In the genomic region with DNA sequence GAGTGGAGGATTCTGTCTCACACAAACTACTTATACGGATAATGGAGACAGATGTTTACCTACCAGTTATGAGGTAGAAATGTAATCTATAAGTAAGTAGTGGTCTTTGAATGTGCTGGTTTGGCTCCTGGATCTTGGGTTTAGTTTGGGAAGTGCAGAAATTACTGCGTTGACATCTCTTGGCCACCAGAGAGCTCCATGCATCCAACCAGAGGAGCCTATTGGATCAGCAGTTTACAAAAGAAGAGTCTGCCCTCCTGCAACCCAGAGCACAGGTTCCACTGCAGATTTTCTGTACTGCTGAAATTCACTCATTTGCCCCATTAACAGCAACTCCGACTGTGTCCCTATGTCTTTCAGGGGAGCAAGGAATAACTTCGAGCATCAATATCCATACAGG, we compare ENCODE assay signal across 11 mouse cellular contexts.
DNase-seq lines count a peak whose midpoint lies in the region; ATAC-seq and TF ChIP-seq lines count a peak whose summit lies in the region.
"Had no signal": no experiment of that assay in that cellular context is flagged by ENCODE, and none has a peak within 500 bp of the region (broad histone marks: within the 10 kb centered on the region; RNA-seq: fewer than 3 reads in every experiment).

No protein-coding gene starts in this region.

- no peak for TF ChIP-seq POLR2A in cortical plate, adult 2 months (IDR thresholded peaks at IDR 0.05; ENCODE audit: extremely low read depth, insufficient read depth, low read length)

- no peak for ATAC-seq in Patski

- intact Hi-C loops in left cerebral cortex, postnatal 25 days (cut with DNase I) = loop anchor here (2.0 to 5.0 kb wide), 2 partner anchors 190 to 311 kb away; a partner anchor contains a TSS

- H3K4me1 ChIP-seq in cortical plate, adult 2 months (ENCODE audit: control insufficient read depth, insufficient read depth, low read length) = no peaks in the 10 kb centered on the region
- H3K4me1 ChIP-seq: heart, embryonic 15.5 days; limb, embryonic 15.5 days had no signal

- CTCF ChIA-PET in Patski (lab: Charles Lee) = interaction anchor here (1.2 to 1.4 kb wide), 3 partner anchors 10 to 94 kb away, joined by 3 to 4 read pairs (median 3); no protein-coding TSS in a partner anchor

- peak; percentile 73 for TF ChIP-seq CTCF in Patski (IDR thresholded peaks at IDR 0.05)
- TF ChIP-seq CTCF in cortical plate, adult 2 months (IDR thresholded peaks at IDR 0.05; ENCODE audit: extremely low read depth, insufficient read depth, low read length) = peak; percentile 51

- peak; percentile 5 for DNase-seq in layer of hippocampus, adult 11-12 months (ENCODE audit: low spot score)
- no peak for DNase-seq in layer of hippocampus, postnatal 25 days (ENCODE audit: extremely low spot score in 1 of 2, low spot score in 1 of 2)
- DNase-seq in Patski (ENCODE audit: low read depth, low spot score) = no peak
- peak; percentile 10 to 17 for DNase-seq in left cerebral cortex, postnatal 25 days (ENCODE audit: low spot score in 2 of 2)
- no peak for DNase-seq in ovary, postnatal 36 days (ENCODE audit: low spot score)
- no peak for DNase-seq in urinary bladder, postnatal 10 days (ENCODE audit: low spot score)
- DNase-seq in B cell, adult 2 months = no peak
- DNase-seq: right cerebral cortex, postnatal 14 days had no signal

- in situ Hi-C loops in Patski (cut with MboI; ENCODE audit: low pct_unique_long_range_greater_than_20kb) = loop anchor here (5.0 kb wide), 1 partner anchor 190 kb away; a partner anchor contains a TSS

- peaks cover 4% of the 10 kb centered on the region for H3K27me3 ChIP-seq in Patski

- no peak overlapping the region for H3K27ac ChIP-seq in cortical plate, adult 2 months (ENCODE audit: insufficient read depth, low read length)
- H3K27ac ChIP-seq: heart, embryonic 15.5 days; limb, embryonic 15.5 days had no signal

- POLR2A ChIA-PET in Patski (lab: Charles Lee) = no interaction called here

- H3K4me3 ChIP-seq in cortical plate, adult 2 months (ENCODE audit: insufficient read depth, low read length) = no peak overlapping the region
- H3K4me3 ChIP-seq: heart, embryonic 15.5 days; limb, embryonic 15.5 days had no signal

Comparison
In these comparisons a context has a peak if more than half of its experiments do, and no peak if none do; other contexts are left out.
1. DNase-seq: peak in layer of hippocampus, adult 11-12 months (single experiment) and left cerebral cortex, postnatal 25 days (2 of 2); none in layer of hippocampus, postnatal 25 days (0 of 2), Patski (single experiment), ovary, postnatal 36 days (single experiment), urinary bladder, postnatal 10 days (single experiment) and B cell, adult 2 months (0 of 2).